Mouse (Mus musculus) CH12.LX (cell line): ENCODE results near the gene Trpm5. TPM values are rescaled to one million over a fixed set of nuclear protein-coding genes. Genes with fewer than 3 reads are reported as not detected.

Experiments
- DNase-seq: peaks from one replicate; pipeline ENCODE4 v3.0.0-alpha.2; 2013; ENCODE audit errors: extremely low read depth
- H3K27ac ChIP-seq: 2 replicates; pipeline ENCODE4 v1.5.1; 2012; ENCODE audit warnings: low read depth, mild to moderate bottlenecking, control low read depth, moderate library complexity; ENCODE audit not compliant: insufficient read depth
- H3K27me3 ChIP-seq: replicated peaks from 2 replicates; pipeline ENCODE3; 2012; ENCODE audit warnings: inconsistent platforms
- H3K36me3 ChIP-seq, 2 experiments: replicated peaks in 1 of 2; 2 replicates each; pipeline versions ENCODE3 to v1.6.1; 2012; ENCODE audit warnings: inconsistent platforms in 1 of 2, low read length in 1 of 2, mild to moderate bottlenecking in 1 of 2, mixed read lengths in 1 of 2, moderate library complexity in 1 of 2; ENCODE audit not compliant: control insufficient read depth in 1 of 2, insufficient read depth in 1 of 2
- H3K4me1 ChIP-seq, 2 experiments: 2 replicates each; pipeline ENCODE4 v1.6.1; 2012; ENCODE audit warnings: inconsistent platforms in 1 of 2, moderate library complexity in 1 of 2; ENCODE audit not compliant: insufficient read depth in 2 of 2, control insufficient read depth in 1 of 2
- H3K4me2 ChIP-seq: 2 replicates; pipeline ENCODE4 v1.6.1; 2012; ENCODE audit warnings: low read depth, mild to moderate bottlenecking, control low read depth; ENCODE audit not compliant: poor library complexity, insufficient read depth, severe bottlenecking
- H3K4me3 ChIP-seq, 3 experiments: fragments of 150-350 bp in 1 of 3; sonication (generic) in 1 of 3; replicated peaks in 1 of 3; 2 replicates each; pipeline versions ENCODE3 to v1.5.1; 2011 to 2012; ENCODE audit warnings: low read depth in 2 of 3, low read length in 2 of 3, mild to moderate bottlenecking in 2 of 3, moderate library complexity in 2 of 3, control low read depth in 1 of 3, improper control_type of control experiment in 1 of 3, inconsistent platforms in 1 of 3, mixed read lengths in 1 of 3; ENCODE audit not compliant: poor library complexity in 1 of 3
- H3K79me2 ChIP-seq: replicated peaks from 2 replicates; pipeline ENCODE4 v1.6.1; 2012; ENCODE audit warnings: mild to moderate bottlenecking, moderate library complexity; ENCODE audit not compliant: control insufficient read depth, poor library complexity, insufficient read depth, severe bottlenecking; ENCODE audit errors: extremely low read depth
- H3K9ac ChIP-seq: 2 replicates; pipeline ENCODE4 v1.6.1; 2012; ENCODE audit warnings: low read depth, mild to moderate bottlenecking, control low read depth, moderate library complexity; ENCODE audit not compliant: insufficient read depth
- H3K9me3 ChIP-seq: replicated peaks from 2 replicates; pipeline ENCODE3; 2012; ENCODE audit warnings: low read length, inconsistent platforms, mixed read lengths
- ELF1 ChIP-seq: IDR thresholded peaks from 2 replicates; pipeline ENCODE4 v1.6.1; 2014; ENCODE audit warnings: low read depth, mild to moderate bottlenecking, inconsistent platforms, low read length, improper control_type of control experiment
- EP300 ChIP-seq: IDR thresholded peaks from 2 replicates; pipeline ENCODE4 v1.6.1; 2011; ENCODE audit warnings: low read length, improper control_type of control experiment
- GABPA ChIP-seq: IDR thresholded peaks from 2 replicates; pipeline ENCODE4 v1.6.1; 2012; ENCODE audit warnings: low read depth, low read length, improper control_type of control experiment, inconsistent platforms; ENCODE audit not compliant: insufficient replicate concordance
- IRF4 ChIP-seq: IDR thresholded peaks from 2 replicates; pipeline ENCODE4 v1.6.1; 2014; ENCODE audit warnings: low read depth, mild to moderate bottlenecking, inconsistent platforms, low read length, improper control_type of control experiment
- JUND ChIP-seq: conservative IDR thresholded peaks from 2 replicates; pipeline ENCODE4 v1.6.1; 2011; ENCODE audit warnings: low read depth, low read length, improper control_type of control experiment
- MAX ChIP-seq: IDR thresholded peaks from 2 replicates; pipeline ENCODE4 v1.6.1; 2011; ENCODE audit warnings: low read length, improper control_type of control experiment
- MEF2A ChIP-seq: IDR thresholded peaks from 2 replicates; pipeline ENCODE4 v1.6.1; 2014; ENCODE audit warnings: low read depth, mild to moderate bottlenecking, inconsistent platforms, low read length, improper control_type of control experiment, borderline replicate concordance
- MXI1 ChIP-seq: IDR thresholded peaks from 2 replicates; pipeline ENCODE4 v1.6.1; 2011; ENCODE audit warnings: mild to moderate bottlenecking, low read depth, low read length, improper control_type of control experiment
- MYC ChIP-seq: IDR thresholded peaks from 2 replicates; pipeline ENCODE4 v1.6.1; 2011; ENCODE audit warnings: low read depth, mild to moderate bottlenecking, improper control_type of control experiment, low read length
- PAX5 ChIP-seq: IDR thresholded peaks from 2 replicates; pipeline ENCODE4 v1.6.1; 2012; ENCODE audit warnings: low read length, inconsistent platforms, mixed read lengths
- POLR2A ChIP-seq: IDR thresholded peaks from 2 replicates; pipeline ENCODE4 v1.6.1; 2011; ENCODE audit warnings: low read depth, mild to moderate bottlenecking, improper control_type of control experiment, low read length
- TBP ChIP-seq: conservative IDR thresholded peaks from 2 replicates; pipeline ENCODE4 v1.6.1; 2011; ENCODE audit warnings: low read depth, low read length, improper control_type of control experiment
- TCF12 ChIP-seq: IDR thresholded peaks from 2 replicates; pipeline ENCODE4 v1.6.1; 2014; ENCODE audit warnings: low read depth, mild to moderate bottlenecking, inconsistent platforms, low read length, improper control_type of control experiment
- UBTF ChIP-seq: IDR thresholded peaks from 2 replicates; pipeline ENCODE4 v1.6.1; 2012; ENCODE audit warnings: low read depth, mild to moderate bottlenecking, inconsistent platforms, low read length, improper control_type of control experiment, moderate library complexity
- USF2 ChIP-seq: conservative IDR thresholded peaks from 2 replicates; pipeline ENCODE4 v1.6.1; 2011; ENCODE audit warnings: low read depth, low read length, improper control_type of control experiment
- ZKSCAN1 ChIP-seq: IDR thresholded peaks from 2 replicates; pipeline ENCODE4 v1.6.1; 2012; ENCODE audit warnings: low read depth, inconsistent platforms, low read length, improper control_type of control experiment, borderline replicate concordance
- dilution Hi-C: fragments of 300-500 bp; cut with MboI; formaldehyde crosslinking; loops from 2 replicates; pipeline ENCODE4 v1.14.3; 2020; ENCODE audit warnings: low sequenced_read_pairs; ENCODE audit not compliant: extremely low pct_unique_long_range_greater_than_20kb, extremely low pct_ligation_motif_present
- in situ Hi-C: fragments of 300-500 bp; cut with MboI; formaldehyde crosslinking; loops from 3 replicates; pipeline ENCODE4 v1.14.3; 2019; ENCODE audit warnings: low sequenced_read_pairs, low pct_ligation_motif_present, low pct_unique_long_range_greater_than_20kb, mixed read lengths
- polyA plus RNA-seq: library from polyadenylated mRNA; unstranded; fragments of >175 nt; gene quantifications from 2 replicates; pipeline ENCODE4 v1.2.1, GENCODE M21; 2012; ENCODE audit warnings: low read depth; ENCODE audit not compliant: insufficient read length
- total RNA-seq, 2 experiments: library from RNA; depleted of rRNA; stranded (reverse); fragments of 300-350 nt in 1 of 2; fragments of >200 nt in 1 of 2; gene quantifications; 2 replicates each; pipeline ENCODE4 v1.2.3; 2012 to 2014

Gene Trpm5
- total and polyA plus RNA-seq, 3 experiments: 1.1 to 3.0 (median 1.5) TPM

- dilution Hi-C loops (no loop called here), in situ Hi-C loops (no loop called here)
- Histone ChIP-seq H3K27me3 (no peaks in the 10 kb centered on the region), H3K4me2 (no peak overlapping the region), H3K27ac (no peak overlapping the region), H3K4me3 (no peak overlapping the region), H3K9ac (no peak overlapping the region)
- TF ChIP-seq GABPA (no peak), MAX (no peak), TCF12 (no peak), MXI1 (no peak), ZKSCAN1 (no peak)
- TF ChIP-seq, all 38 proteins: peak for 0
- DNase-seq: no peak
- Histone ChIP-seq H3K79me2 (no peaks in the 10 kb centered on the region), H3K4me1 (peaks cover 18 to 25% of the 10 kb centered on the region in 2 experiments), H3K9me3 (no peaks in the 10 kb centered on the region), H3K36me3 (peaks cover 0 to 12% of the 10 kb centered on the region in 2 experiments)
These were observed 60.9 kb downstream of the Trpm5 start for GRCm38 (mm10) chr7:143033581-143033980.

- Histone ChIP-seq H3K27me3 (no peaks in the 10 kb centered on the region), H3K9me3 (no peaks in the 10 kb centered on the region), H3K9ac (no peak overlapping the region), H3K4me1 (peaks cover 6 to 20% of the 10 kb centered on the region in 2 experiments), H3K79me2 (no peaks in the 10 kb centered on the region), H3K27ac (no peak overlapping the region), H3K36me3 (peaks cover 0 to 12% of the 10 kb centered on the region in 2 experiments), H3K4me3 (no peak overlapping the region), H3K4me2 (no peak overlapping the region)
- dilution Hi-C loops (no loop called here), in situ Hi-C loops (no loop called here)
- no peak for DNase-seq
- no peak for TF ChIP-seq IRF4
- TF ChIP-seq MAX: no peak
- no peak for TF ChIP-seq ELF1
- TF ChIP-seq EP300: no peak
- TF ChIP-seq TBP: no peak
- no peak for TF ChIP-seq USF2
- no peak for TF ChIP-seq MYC
- TF ChIP-seq POLR2A: no peak
- no peak for TF ChIP-seq PAX5
- TF ChIP-seq MXI1: no peak
- TF ChIP-seq JUND: no peak
- no peak for TF ChIP-seq MEF2A
- no peak for TF ChIP-seq TCF12
- no peak for TF ChIP-seq UBTF
These were observed 62.6 kb downstream of the Trpm5 start for GRCm38 (mm10) chr7:143031816-143032215.
